Mouse (Mus musculus) limb, embryonic 14.5 days (tissue): ENCODE measurements at regions not wholly inside any gene's neighbourhood (a gene's known extent, or its start where the extent isn't known, plus 50 kb on each side); places are given as distances from the start of the nearest gene placed in this dataset.
A peak's percentile ranks its signal among the peaks of the same experiment; 100 is the strongest.
"Not testable (repeated sequence)": the region's sequence is repeated elsewhere in the genome, so short reads cannot be mapped to it uniquely, and the experiment has no call there.

Experiments
- ATAC-seq: fragments of 200-750 bp; cut with Nextera tagmentation; 2 replicates; pipeline ENCODE4 v1.8.0; 2017; ENCODE audit warnings: low read depth, moderate number of reproducible peaks, moderate TSS enrichment; ENCODE audit not compliant: low FRiP score
- DNase-seq: peaks from one replicate; pipeline ENCODE4 v3.0.0-alpha.2; 2015; ENCODE audit warnings: low spot score
- H3K27ac ChIP-seq: fragments of 300-500 bp; sonication (generic); replicated peaks from 2 replicates; pipeline ENCODE4 v1.5.1; 2014; ENCODE audit warnings: low read depth, mild to moderate bottlenecking, low read length, moderate library complexity, mixed read lengths
- H3K27me3 ChIP-seq: fragments of 300-500 bp; sonication (generic); 2 replicates; pipeline ENCODE4 v1.6.1; 2014; ENCODE audit warnings: low read length, mixed read lengths; ENCODE audit not compliant: control insufficient read depth, insufficient read depth
- H3K36me3 ChIP-seq: fragments of 300-500 bp; sonication (generic); 2 replicates; pipeline ENCODE4 v1.6.1; 2014; ENCODE audit warnings: mild to moderate bottlenecking, low read length, moderate library complexity, mixed read lengths; ENCODE audit not compliant: control insufficient read depth, insufficient read depth
- H3K4me1 ChIP-seq: fragments of 300-500 bp; sonication (generic); 2 replicates; pipeline ENCODE4 v1.6.1; 2014; ENCODE audit warnings: antibody characterized with exemption, low read length, mixed read lengths; ENCODE audit not compliant: control insufficient read depth, insufficient read depth
- H3K4me2 ChIP-seq: fragments of 300-500 bp; sonication (generic); replicated peaks from 2 replicates; pipeline ENCODE4 v1.6.1; 2014; ENCODE audit warnings: low read depth, mild to moderate bottlenecking, low read length, moderate library complexity; ENCODE audit not compliant: severe bottlenecking
- H3K4me3 ChIP-seq: fragments of 300-500 bp; sonication (generic); replicated peaks from 2 replicates; pipeline ENCODE4 v1.5.1; 2014; ENCODE audit warnings: low read length
- H3K9ac ChIP-seq: fragments of 300-500 bp; sonication (generic); 2 replicates; pipeline ENCODE4 v1.6.1; 2014; ENCODE audit warnings: mild to moderate bottlenecking, low read depth, low read length, moderate library complexity; ENCODE audit not compliant: severe bottlenecking
- H3K9me3 ChIP-seq: fragments of 300-500 bp; sonication (generic); 2 replicates; pipeline ENCODE4 v1.6.1; 2016; ENCODE audit warnings: low read length; ENCODE audit not compliant: control insufficient read depth
- POLR2A ChIP-seq: fragments of 200-500 bp; IDR thresholded peaks from 2 replicates; pipeline ENCODE4 v1.8.0; 2012; ENCODE audit warnings: inconsistent platforms, mild to moderate bottlenecking, moderate library complexity, borderline replicate concordance; ENCODE audit not compliant: insufficient read depth, insufficient read length; ENCODE audit errors: extremely low read depth
- WGBS: fragments of 180-500 bp; shearing (Covaris S2); extraction: QIAGEN DNeasy Blood & Tissue Kit; methylation state at CpG from one replicate; pipeline ENCODE4 v1.1.7; 2014; 5-methylcytosine and 5-hydroxymethylcytosine counted together

DNA sequence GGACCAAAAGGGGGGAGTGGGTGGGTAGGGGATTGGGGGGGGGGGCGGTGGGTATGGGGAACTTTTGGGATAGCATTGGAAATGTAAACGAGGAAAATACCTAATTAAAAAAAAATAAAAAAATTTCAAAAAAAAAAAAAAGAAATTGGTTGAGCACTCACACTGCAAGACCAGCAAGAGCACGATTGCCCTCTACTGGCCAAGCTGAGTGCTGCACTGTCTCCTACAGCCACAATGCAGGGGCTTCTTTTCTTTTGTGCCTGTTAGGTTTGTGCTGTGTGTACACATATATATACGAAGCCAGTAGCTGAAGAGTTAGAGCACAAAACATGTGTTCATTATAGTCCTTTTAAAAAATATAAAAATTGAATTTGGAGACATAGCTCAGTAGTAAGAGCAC lies 55.6 kb downstream of the Mup20 start:
- Histone ChIP-seq H3K27ac (no peak overlapping the region), H3K9ac (no peak overlapping the region), H3K27me3 (no peaks in the 10 kb centered on the region), H3K4me2 (no peak overlapping the region), H3K9me3 (no peaks in the 10 kb centered on the region), H3K4me1 (no peaks in the 10 kb centered on the region), H3K36me3 (no peaks in the 10 kb centered on the region), H3K4me3 (no peak overlapping the region)
- 28% methylated on average over 3 of the region's 4 CpGs for WGBS
- DNase-seq (peak; percentile 12), ATAC-seq (no peak)
- no peak for TF ChIP-seq POLR2A

DNA sequence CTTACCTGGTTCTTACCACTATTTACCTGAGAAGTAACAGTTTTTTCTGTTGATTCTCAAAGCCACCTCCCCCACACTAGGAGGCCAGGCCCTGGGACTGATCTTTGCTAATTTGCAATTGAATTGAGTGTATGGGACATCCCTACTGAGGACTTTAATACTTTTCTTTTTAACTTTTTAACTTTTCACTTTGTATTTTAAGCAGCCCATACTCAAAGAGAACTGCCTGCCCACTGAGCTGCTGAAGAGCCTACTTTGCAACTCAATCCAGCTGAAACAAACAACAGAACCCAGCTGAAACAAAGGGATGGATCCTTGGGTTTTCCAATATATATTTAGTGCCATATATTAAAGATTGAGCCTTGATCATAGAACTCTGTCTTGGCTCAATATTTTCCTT lies 64.0 kb downstream of the Mup20 start:
- not testable (repeated sequence) for H3K4me3 ChIP-seq

DNA sequence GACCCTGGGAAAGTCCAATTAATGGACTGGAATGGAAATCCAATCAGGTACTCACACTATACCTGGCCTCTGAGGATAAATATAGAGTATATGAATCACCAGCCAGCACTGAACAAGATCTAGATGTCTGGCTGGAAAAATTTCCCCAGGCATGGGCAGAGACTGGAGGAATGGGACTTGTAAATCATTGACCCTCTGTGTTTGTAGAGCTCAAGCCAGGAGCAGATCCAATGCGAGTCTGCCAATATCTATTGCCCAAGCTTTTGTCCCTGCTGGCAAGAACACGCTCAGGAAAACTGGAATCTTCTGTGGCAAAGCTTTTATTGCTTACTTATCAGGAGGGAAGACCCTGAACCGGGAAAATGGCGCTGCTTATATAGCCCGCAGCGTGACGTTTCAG lies 77.8 kb downstream of the Mup20 start:
- no peaks in the 10 kb centered on the region for H3K9me3 ChIP-seq
- WGBS = 84% methylated on average over 7 of the region's 7 CpGs
- no peak overlapping the region for H3K27ac ChIP-seq
- no peaks in the 10 kb centered on the region for H3K4me1 ChIP-seq
- H3K4me2 ChIP-seq = no peak overlapping the region
- no peaks in the 10 kb centered on the region for H3K36me3 ChIP-seq
- no peak for TF ChIP-seq POLR2A
- no peak overlapping the region for H3K9ac ChIP-seq
- DNase-seq = no peak
- H3K4me3 ChIP-seq = no peak overlapping the region
- H3K27me3 ChIP-seq = no peaks in the 10 kb centered on the region
- ATAC-seq = no peak

More for the DNA sequence above, 64.0 kb downstream of the Mup20 start:
- not testable (repeated sequence) for H3K9me3 ChIP-seq, H3K9ac ChIP-seq, ATAC-seq, H3K36me3 ChIP-seq, H3K27me3 ChIP-seq, H3K27ac ChIP-seq, H3K4me1 ChIP-seq, H3K4me2 ChIP-seq, DNase-seq

DNA sequence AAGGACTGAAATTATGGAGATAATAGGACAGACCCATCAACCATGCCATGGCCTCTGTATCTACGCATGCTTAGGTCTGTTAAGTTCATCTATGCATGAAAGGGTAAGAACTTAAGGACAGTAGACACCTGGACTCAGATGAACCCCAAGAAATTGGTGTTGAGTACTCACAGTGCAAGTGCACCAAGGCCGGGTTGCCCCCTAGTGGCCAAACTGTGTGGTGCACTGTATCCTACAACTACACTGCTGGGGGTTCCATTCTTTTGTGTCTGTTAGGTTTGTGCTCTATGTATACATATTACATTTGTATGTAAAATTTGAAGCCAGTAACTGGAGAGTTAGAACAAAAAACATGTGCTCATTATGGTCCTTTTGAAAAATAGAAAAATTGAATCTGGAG lies 80.7 kb downstream of the Mup20 start:
- Histone ChIP-seq H3K27me3 (no peaks in the 10 kb centered on the region), H3K36me3 (no peaks in the 10 kb centered on the region), H3K27ac (no peak overlapping the region), H3K4me3 (no peak overlapping the region), H3K9ac (no peak overlapping the region), H3K4me1 (no peaks in the 10 kb centered on the region), H3K9me3 (no peaks in the 10 kb centered on the region), H3K4me2 (no peak overlapping the region)
- no peak for TF ChIP-seq POLR2A
- 59% methylated on average over 2 of the region's 2 CpGs for whole genome bisulfite sequencing
- DNase-seq (no peak), ATAC-seq (no peak)

DNA sequence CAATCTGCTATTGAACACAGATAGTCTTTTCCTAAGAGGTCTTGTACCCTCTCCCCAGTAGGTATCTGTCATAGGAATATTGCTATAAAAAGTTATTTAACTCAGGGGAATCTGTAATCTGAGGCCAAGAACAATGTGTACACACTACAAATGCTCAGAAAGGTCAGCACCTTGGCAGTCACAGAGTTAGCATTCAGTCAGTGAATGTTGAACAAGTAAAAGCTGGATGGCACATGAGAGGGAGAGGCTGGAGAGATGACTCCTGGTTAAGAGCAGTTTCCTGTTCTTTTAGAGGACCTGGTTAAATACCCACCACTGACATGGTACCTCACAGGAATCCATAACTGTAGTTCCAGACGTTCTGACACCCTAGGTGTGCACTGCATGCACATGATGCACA lies 84.3 kb downstream of the Mup20 start:
- H3K4me1 ChIP-seq = no peaks in the 10 kb centered on the region

DNA sequence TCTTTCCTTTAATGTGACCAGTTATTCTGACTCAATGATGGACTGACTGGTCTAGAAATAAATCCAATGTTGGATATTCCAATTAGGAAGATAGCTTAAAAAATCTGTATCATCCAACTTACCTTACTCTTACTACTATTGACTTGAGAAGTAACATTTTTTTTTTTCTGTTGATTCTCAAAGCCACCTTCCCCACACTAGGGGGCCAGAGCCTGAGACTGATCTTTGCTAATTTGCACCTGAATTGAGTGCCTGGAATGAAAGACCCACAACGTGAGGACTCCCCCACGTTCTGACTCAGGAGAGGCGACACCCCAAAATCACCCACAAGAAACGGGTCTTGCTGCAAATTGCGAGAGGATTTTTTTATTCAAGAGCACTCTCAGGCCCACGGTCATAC lies 86.3 kb downstream of the Mup20 start:
- H3K4me2 ChIP-seq, H3K36me3 ChIP-seq, H3K9me3 ChIP-seq, H3K4me3 ChIP-seq, H3K9ac ChIP-seq, H3K27me3 ChIP-seq, H3K27ac ChIP-seq, DNase-seq, ATAC-seq, H3K4me1 ChIP-seq: not testable (repeated sequence)
- 87% methylated on average over 6 of the region's 6 CpGs for WGBS

More for the DNA sequence above, 84.3 kb downstream of the Mup20 start:
- DNase-seq (no peak), ATAC-seq (no peak)
- no peak overlapping the region for H3K27ac ChIP-seq
- 60% methylated on average over 1 of the region's 1 CpGs for WGBS
- no peaks in the 10 kb centered on the region for H3K9me3 ChIP-seq
- H3K4me3 ChIP-seq = no peak overlapping the region
- no peaks in the 10 kb centered on the region for H3K27me3 ChIP-seq
- H3K36me3 ChIP-seq = no peaks in the 10 kb centered on the region
- no peak for TF ChIP-seq POLR2A
- no peak overlapping the region for H3K9ac ChIP-seq
- H3K4me2 ChIP-seq = no peak overlapping the region
